ENCODE assay signal across 8 mouse cellular contexts in genomic region chr9:26999461-27000395, GRCm38 (mm10). TPM values are rescaled to one million over a fixed set of nuclear protein-coding genes. Genes with fewer than 3 reads are reported as not detected.
A peak's percentile ranks its signal among the peaks of the same experiment; 100 is the strongest.
DNase-seq lines count a peak whose midpoint lies in the region; ATAC-seq lines count a peak whose summit lies in the region.

Gene Acad8 (minus strand): TSS chr9:26999566.
Gene Thyn1 (plus strand): TSS chr9:26999710.

- ATAC-seq in inflammation-experienced regulatory T-cells, adult 6 months, result peak; percentile 99
- ATAC-seq in megakaryocyte-erythroid progenitor cell, adult 5-6 weeks (replicated peaks; ENCODE audit: low FRiP score, low TSS enrichment, poor library complexity, severe bottlenecking), result peak; percentile 98

- DNase-seq in adrenal gland, adult (ENCODE audit: inconsistent age in 2 of 2, low spot score in 1 of 2), result peak; percentile 96 to 98
- peak; percentile 100 for DNase-seq in embryo, embryonic 10.5 days (ENCODE audit: low spot score)
- peak; percentile 97 for DNase-seq in gastrocnemius, postnatal 14 days
- DNase-seq in left cerebral cortex, postnatal 10 days (ENCODE audit: extremely low spot score in 1 of 2, low spot score in 2 of 2), result peak; percentile 96 to 98
- DNase-seq in right cerebral cortex, postnatal 25 days, result peak; percentile 94
- DNase-seq in urinary bladder, postnatal 4 days (ENCODE audit: low spot score in 2 of 2), result peak; percentile 89 to 97

- intact Hi-C loops in gastrocnemius, postnatal 14 days (cut with DNase I; ENCODE audit: low total_unique reads), result no loop called here
- intact Hi-C loops in left cerebral cortex, postnatal 10 days (cut with DNase I), result no loop called here

RNA-seq across cellular contexts. Expression of gene Acad8, which starts in this region (rescaled TPM):
- 10 to 100 TPM; 27.7 to 32.1 TPM for total RNA-seq in gastrocnemius, postnatal 14 days (2021)
- polyA plus RNA-seq in inflammation-experienced regulatory T-cells, adult 6 months (2017; shearing (Covaris generic)), result 10 to 100 TPM; 21.8 to 42.0 (median 30.5) TPM
- 10 to 100 TPM; 27.1 to 29.1 TPM for total RNA-seq in left cerebral cortex, postnatal 10 days (2021)
- 7.9 and 10.0 TPM in 2 replicates for total RNA-seq in megakaryocyte-erythroid progenitor cell, adult 5-6 weeks (2014; fragmentation: Nextera tagmentation)
- 9.1 and 10.9 TPM in 2 replicates for total RNA-seq in megakaryocyte-erythroid progenitor cell, adult 5-6 weeks (2017)

RNA-seq across cellular contexts. Expression of gene Thyn1, which starts in this region (rescaled TPM):
- 10 to 100 TPM; 24.1 to 28.4 TPM for total RNA-seq in gastrocnemius, postnatal 14 days (2021)
- polyA plus RNA-seq in inflammation-experienced regulatory T-cells, adult 6 months (2017; shearing (Covaris generic)), result 10 to 100 TPM; 71.3 to 87.6 (median 72.9) TPM
- total RNA-seq in left cerebral cortex, postnatal 10 days (2021), result 10 to 100 TPM; 76.9 to 79.6 TPM
- total RNA-seq in megakaryocyte-erythroid progenitor cell, adult 5-6 weeks (2014; fragmentation: Nextera tagmentation), result 90.3 and 94.1 TPM in 2 replicates
- total RNA-seq in megakaryocyte-erythroid progenitor cell, adult 5-6 weeks (2017), result 79.3 and 95.5 TPM in 2 replicates

Comparison
In these comparisons a context has a peak if more than half of its experiments do, and no peak if none do; other contexts are left out.
1. Peak in every context shown above with its lines: DNase-seq and ATAC-seq.